Mouse (Mus musculus) monocyte, adult 5-6 weeks (primary cell): ENCODE results near the gene Sgpp2. TPM values are rescaled to one million over a fixed set of nuclear protein-coding genes. Genes with fewer than 3 reads are reported as not detected.

ENCODE experiments used
- ATAC-seq: fragments of 153-309, 156-312 bp; replicated peaks from 2 replicates; pipeline ENCODE4 v1.8.0; 2017; ENCODE audit warnings: mild to moderate bottlenecking; ENCODE audit not compliant: low TSS enrichment, insufficient number of reproducible peaks, severe bottlenecking, poor library complexity, low FRiP score
- total RNA-seq: library from RNA; stranded (forward); fragments of 200-1000, 200-491, 200-594 nt; gene quantifications from 3 replicates; pipeline ENCODE4 v1.2.3, GENCODE M21; 2017

The Sgpp2 gene
- total RNA-seq, 1 experiment from 2014 or later = 0.57 TPM

- no peak for ATAC-seq
Measured at GRCm38 (mm10) chr1:78387854-78388253, 77.7 kb downstream of the Sgpp2 start.

- ATAC-seq = no peak
Measured at GRCm38 (mm10) chr1:78388848-78389247, 78.7 kb downstream of the Sgpp2 start.

GRCm38 (mm10) chr1:78395191-78395735 is 85.1 kb downstream of the Sgpp2 start:
- ATAC-seq = no peak

- ATAC-seq = no peak
Measured at GRCm38 (mm10) chr1:78395737-78396136, 85.6 kb downstream of the Sgpp2 start.

- no peak for ATAC-seq
Measured at GRCm38 (mm10) chr1:78396320-78396913, 86.3 kb downstream of the Sgpp2 start.

- no peak for ATAC-seq
Measured at GRCm38 (mm10) chr1:78399755-78400154, 89.6 kb downstream of the Sgpp2 start.

- no peak for ATAC-seq
Measured at GRCm38 (mm10) chr1:78401413-78401812, 91.3 kb downstream of the Sgpp2 start.

GRCm38 (mm10) chr1:78409396-78409795 is 99.3 kb downstream of the Sgpp2 start:
- ATAC-seq = no peak

- no peak for ATAC-seq
Measured at GRCm38 (mm10) chr1:78412668-78413067, 102.5 kb downstream of the Sgpp2 start.

- no peak for ATAC-seq
Measured at GRCm38 (mm10) chr1:78414421-78414820, 104.3 kb downstream of the Sgpp2 start.

GRCm38 (mm10) chr1:78417154-78417911 is 107.2 kb downstream of the Sgpp2 start:
- no peak for ATAC-seq

GRCm38 (mm10) chr1:78419593-78419992 is 109.4 kb downstream of the Sgpp2 start:
- ATAC-seq = no peak

GRCm38 (mm10) chr1:78420271-78420670 is 110.1 kb downstream of the Sgpp2 start:
- no peak for ATAC-seq

- no peak for ATAC-seq
Measured at GRCm38 (mm10) chr1:78421749-78422148, 111.6 kb downstream of the Sgpp2 start.

GRCm38 (mm10) chr1:78422576-78422975 is 112.4 kb downstream of the Sgpp2 start:
- no peak for ATAC-seq

GRCm38 (mm10) chr1:78424848-78425247 is 114.7 kb downstream of the Sgpp2 start:
- no peak for ATAC-seq

GRCm38 (mm10) chr1:78425309-78425708 is 115.2 kb downstream of the Sgpp2 start:
- ATAC-seq = no peak

GRCm38 (mm10) chr1:78425793-78426700 is 115.9 kb downstream of the Sgpp2 start:
- no peak for ATAC-seq

GRCm38 (mm10) chr1:78426841-78427240 is 116.7 kb downstream of the Sgpp2 start:
- ATAC-seq = no peak
